Mouse (Mus musculus) MEL (cell line): ENCODE measurements around the gene Rprd1b. TPM values are rescaled to one million over a fixed set of nuclear protein-coding genes. Genes with fewer than 3 reads are reported as not detected.

ENCODE experiments used
- DNase-seq: peaks from one replicate; pipeline ENCODE4 v3.0.0; 2011; ENCODE audit warnings: low read depth, low spot score
- H3K27ac ChIP-seq: 2 replicates; pipeline ENCODE4 v1.5.1; 2012; ENCODE audit warnings: low read depth, mild to moderate bottlenecking, control low read depth, low read length, moderate library complexity; ENCODE audit not compliant: control insufficient read depth
- H3K27me3 ChIP-seq, 2 experiments: fragments of 150-350 bp in 1 of 2; sonication (generic) in 1 of 2; 2 replicates each; pipeline ENCODE4 v1.6.1; 2012; ENCODE audit warnings: low read length in 2 of 2, mild to moderate bottlenecking in 2 of 2, improper control_type of control experiment in 1 of 2, moderate library complexity in 1 of 2; ENCODE audit not compliant: insufficient read depth in 2 of 2, control insufficient read depth in 1 of 2
- H3K36me3 ChIP-seq, 2 experiments: 2 replicates each; pipeline ENCODE4 v1.6.1; 2012 to 2014; ENCODE audit warnings: low read length in 2 of 2, improper control_type of control experiment in 1 of 2, inconsistent platforms in 1 of 2, mild to moderate bottlenecking in 1 of 2; ENCODE audit not compliant: insufficient read depth in 2 of 2, control insufficient read depth in 1 of 2
- H3K4me1 ChIP-seq, 2 experiments: fragments of 150-350 bp in 1 of 2; sonication (generic) in 1 of 2; 2 replicates each; pipeline ENCODE4 v1.6.1; 2012; ENCODE audit warnings: low read length in 2 of 2, improper control_type of control experiment in 1 of 2, mild to moderate bottlenecking in 1 of 2; ENCODE audit not compliant: insufficient read depth in 2 of 2, control insufficient read depth in 1 of 2
- H3K4me3 ChIP-seq, 2 experiments: fragments of 150-350 bp in 1 of 2; sonication (generic) in 1 of 2; 2 replicates each; pipeline ENCODE4 v1.5.1; 2012; ENCODE audit warnings: low read depth in 2 of 2, low read length in 2 of 2, mild to moderate bottlenecking in 2 of 2, moderate library complexity in 2 of 2, control low read depth in 1 of 2, improper control_type of control experiment in 1 of 2; ENCODE audit not compliant: control insufficient read depth in 1 of 2, insufficient read depth in 1 of 2
- H3K79me2 ChIP-seq: 2 replicates; pipeline ENCODE4 v1.6.1; 2012; ENCODE audit warnings: mild to moderate bottlenecking, low read length, moderate library complexity; ENCODE audit not compliant: control insufficient read depth, poor library complexity, insufficient read depth
- H3K9ac ChIP-seq: 2 replicates; pipeline ENCODE4 v1.6.1; 2012; ENCODE audit warnings: low read depth, mild to moderate bottlenecking, control low read depth, low read length, moderate library complexity; ENCODE audit not compliant: control insufficient read depth, poor library complexity, severe bottlenecking
- H3K9me3 ChIP-seq: fragments of 150-350 bp; sonication (generic); replicated peaks from 2 replicates; pipeline ENCODE4 v1.6.1; 2012; ENCODE audit warnings: mild to moderate bottlenecking, low read length, improper control_type of control experiment, moderate library complexity; ENCODE audit not compliant: insufficient read depth
- CHD1 ChIP-seq: IDR thresholded peaks from 2 replicates; pipeline ENCODE4 v1.6.1; 2012; ENCODE audit warnings: low read depth, mild to moderate bottlenecking, inconsistent platforms, low read length, improper control_type of control experiment
- CTCF ChIP-seq, 3 experiments: IDR thresholded peaks in 2 of 3; conservative IDR thresholded peaks in 1 of 3; 2 replicates each; pipeline ENCODE4 v1.5.1; 2011 to 2012; ENCODE audit warnings: low read length in 3 of 3, low read depth in 2 of 3, mild to moderate bottlenecking in 2 of 3, improper control_type of control experiment in 1 of 3, inconsistent platforms in 1 of 3, mixed read lengths in 1 of 3, moderate library complexity in 1 of 3; ENCODE audit not compliant: control insufficient read depth in 1 of 3, insufficient read depth in 1 of 3, poor library complexity in 1 of 3, severe bottlenecking in 1 of 3
- E2F4 ChIP-seq: IDR thresholded peaks from 2 replicates; pipeline ENCODE4 v1.6.1; 2011; ENCODE audit warnings: low read depth, low read length, improper control_type of control experiment, borderline replicate concordance
- EP300 ChIP-seq, 2 experiments: IDR thresholded peaks; 2 replicates each; pipeline ENCODE4 v1.6.1; 2011; ENCODE audit warnings: improper control_type of control experiment in 2 of 2, low read length in 2 of 2, low read depth in 1 of 2, mild to moderate bottlenecking in 1 of 2
- ETS1 ChIP-seq: IDR thresholded peaks from 2 replicates; pipeline ENCODE4 v1.6.1; 2012; ENCODE audit warnings: low read depth, mild to moderate bottlenecking, inconsistent platforms, low read length, improper control_type of control experiment, moderate library complexity
- GABPA ChIP-seq: IDR thresholded peaks from 2 replicates; pipeline ENCODE4 v1.6.1; 2012; ENCODE audit warnings: low read depth, mild to moderate bottlenecking, inconsistent platforms, low read length, improper control_type of control experiment, moderate library complexity
- HCFC1 ChIP-seq: IDR thresholded peaks from 2 replicates; pipeline ENCODE4 v1.6.1; 2012; ENCODE audit warnings: low read depth, mild to moderate bottlenecking, inconsistent platforms, low read length, improper control_type of control experiment, moderate library complexity
- JUND ChIP-seq: IDR thresholded peaks from 2 replicates; pipeline ENCODE4 v1.6.1; 2011; ENCODE audit warnings: low read depth, mild to moderate bottlenecking, improper control_type of control experiment, low read length
- MAFK ChIP-seq: IDR thresholded peaks from 2 replicates; pipeline ENCODE4 v1.6.1; 2011; ENCODE audit warnings: low read depth, mild to moderate bottlenecking, low read length, improper control_type of control experiment, borderline replicate concordance
- MAX ChIP-seq: IDR thresholded peaks from 2 replicates; pipeline ENCODE4 v1.6.1; 2011; ENCODE audit warnings: low read length, improper control_type of control experiment
- MAZ ChIP-seq: IDR thresholded peaks from 2 replicates; pipeline ENCODE4 v1.6.1; 2012; ENCODE audit warnings: low read depth, mild to moderate bottlenecking, inconsistent platforms, low read length, improper control_type of control experiment
- MEF2A ChIP-seq: IDR thresholded peaks from 2 replicates; pipeline ENCODE4 v1.6.1; 2014; ENCODE audit warnings: low read depth, mild to moderate bottlenecking, inconsistent platforms, low read length, improper control_type of control experiment; ENCODE audit not compliant: poor library complexity, insufficient replicate concordance, severe bottlenecking; ENCODE audit errors: extremely low read depth
- MYB ChIP-seq: IDR thresholded peaks from 2 replicates; pipeline ENCODE4 v1.6.1; 2011; ENCODE audit warnings: mild to moderate bottlenecking, low read depth, low read length, improper control_type of control experiment
- MYC ChIP-seq: IDR thresholded peaks from 2 replicates; pipeline ENCODE4 v1.6.1; 2011; ENCODE audit warnings: low read depth, mild to moderate bottlenecking, low read length, improper control_type of control experiment, moderate library complexity
- POLR2AphosphoS2 ChIP-seq: IDR thresholded peaks from 2 replicates; pipeline ENCODE4 v1.6.1; 2011; ENCODE audit warnings: low read length, improper control_type of control experiment
- POLR2AphosphoS5 ChIP-seq: IDR thresholded peaks from 2 replicates; pipeline ENCODE4 v1.6.1; 2012; ENCODE audit warnings: low read depth, borderline replicate concordance, mild to moderate bottlenecking, inconsistent platforms, low read length, moderate library complexity, mixed read lengths
- RCOR1 ChIP-seq: IDR thresholded peaks from 2 replicates; pipeline ENCODE4 v1.6.1; 2012; ENCODE audit warnings: low read depth, mild to moderate bottlenecking, inconsistent platforms, low read length, improper control_type of control experiment
- SIN3A ChIP-seq: IDR thresholded peaks from 2 replicates; pipeline ENCODE4 v1.6.1; 2012; ENCODE audit warnings: low read length, improper control_type of control experiment, inconsistent platforms
- SMC3 ChIP-seq: IDR thresholded peaks from 2 replicates; pipeline ENCODE4 v1.6.1; 2011; ENCODE audit warnings: low read depth, low read length, improper control_type of control experiment
- TAL1 ChIP-seq: IDR thresholded peaks from 2 replicates; pipeline ENCODE4 v1.6.1; 2012; ENCODE audit warnings: mild to moderate bottlenecking, inconsistent platforms, low read length, moderate library complexity, mixed read lengths
- TCF12 ChIP-seq: IDR thresholded peaks from 2 replicates; pipeline ENCODE4 v1.6.1; 2014; ENCODE audit warnings: low read depth, mild to moderate bottlenecking, inconsistent platforms, low read length, improper control_type of control experiment, moderate library complexity
- USF2 ChIP-seq, 2 experiments: IDR thresholded peaks; 2 replicates each; pipeline ENCODE4 v1.6.1; 2011 to 2012; ENCODE audit warnings: improper control_type of control experiment in 2 of 2, low read length in 2 of 2, borderline replicate concordance in 1 of 2, inconsistent platforms in 1 of 2, low read depth in 1 of 2, mild to moderate bottlenecking in 1 of 2; ENCODE audit not compliant: insufficient read depth in 1 of 2
- ZC3H11A ChIP-seq: IDR thresholded peaks from 2 replicates; pipeline ENCODE4 v1.6.1; 2012; ENCODE audit warnings: low read depth, mild to moderate bottlenecking, inconsistent platforms, low read length, improper control_type of control experiment
- ZKSCAN1 ChIP-seq: IDR thresholded peaks from 2 replicates; pipeline ENCODE4 v1.6.1; 2012; ENCODE audit warnings: low read depth, mild to moderate bottlenecking, inconsistent platforms, low read length, improper control_type of control experiment, moderate library complexity
- polyA plus RNA-seq, 2 experiments: library from polyadenylated mRNA; stranded (reverse) in 1 of 2; unstranded in 1 of 2; fragments of >175 nt in 1 of 2; fragments of >200 nt in 1 of 2; gene quantifications; 2 replicates each; pipeline versions ENCODE4 v1.2.1 to v1.2.4; 2012; ENCODE audit warnings: low replicate concordance in 2 of 2, low read depth in 1 of 2; ENCODE audit not compliant: insufficient read length in 2 of 2, insufficient read depth in 1 of 2, missing spikeins in 1 of 2
- total RNA-seq: library from RNA; depleted of rRNA; stranded (reverse); fragments of 300-350 nt; gene quantifications from 2 replicates; pipeline ENCODE4 v1.2.3, GENCODE M21; 2012

The Rprd1b gene
- total and polyA plus RNA-seq, 3 experiments: 14.2 to 35.1 TPM; not detected in 1

GRCm38 (mm10) chr2:158098730-158099129 lies 70.4 kb downstream of the Rprd1b start:
- Histone ChIP-seq H3K4me1 (no peaks in the 10 kb centered on the region), H3K9ac (no peak overlapping the region), H3K9me3 (no peaks in the 10 kb centered on the region), H3K27me3 (no peaks in the 10 kb centered on the region), H3K79me2 (no peaks in the 10 kb centered on the region), H3K36me3 (no peaks in the 10 kb centered on the region), H3K4me3 (no peak overlapping the region), H3K27ac (no peak overlapping the region)
- no peak for DNase-seq
- TF ChIP-seq MAFK (no peak), POLR2AphosphoS5 (no peak), JUND (no peak), GABPA (no peak), MYC (no peak), MEF2A (no peak), MYB (no peak), SMC3 (no peak), RCOR1 (no peak), CHD1 (no peak), MAX (no peak), ZKSCAN1 (no peak), ETS1 (no peak), ZC3H11A (no peak), EP300 (IDR thresholded peaks at IDR 0.05; ENCODE audit: low read depth in 1 of 2, low read length in 2 of 2) (no peak), E2F4 (no peak)

DNA sequence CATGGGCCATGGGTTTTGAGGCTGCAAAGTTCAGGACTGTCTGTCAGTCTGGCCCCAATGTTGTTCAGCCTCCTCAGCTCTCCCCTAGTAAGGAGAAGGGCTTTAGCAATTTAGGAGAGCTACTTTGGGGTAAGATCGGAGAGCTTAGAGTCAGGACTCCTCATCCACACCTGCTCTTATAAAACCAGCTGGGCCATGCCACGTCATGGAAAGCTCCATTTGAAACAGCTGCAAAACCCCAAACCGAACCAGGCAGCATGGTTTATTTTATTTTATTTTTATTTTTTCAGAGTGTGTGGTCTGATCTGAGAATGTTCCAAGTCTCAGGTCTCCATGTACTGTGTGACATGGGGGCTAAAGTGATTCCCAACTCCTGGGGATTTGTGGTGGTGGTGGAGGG lies 71.2 kb downstream of the Rprd1b start:
- Histone ChIP-seq H3K4me1 (no peaks in the 10 kb centered on the region), H3K27me3 (no peaks in the 10 kb centered on the region), H3K9me3 (no peaks in the 10 kb centered on the region), H3K4me3 (no peak overlapping the region), H3K79me2 (no peaks in the 10 kb centered on the region), H3K9ac (no peak overlapping the region), H3K27ac (no peak overlapping the region), H3K36me3 (no peaks in the 10 kb centered on the region)
- TF ChIP-seq MAFK (no peak), EP300 (IDR thresholded peaks at IDR 0.05; ENCODE audit: low read depth in 1 of 2, low read length in 2 of 2) (no peak), CTCF (IDR thresholded peaks at IDR 0.05 in 2 of 3, conservative IDR thresholded peaks at IDR 0.05 in 1 of 3; ENCODE audit: control insufficient read depth in 1 of 3, insufficient read depth in 1 of 3, low read depth in 2 of 3, low read length in 3 of 3, poor library complexity in 1 of 3, severe bottlenecking in 1 of 3) (no peak), MAX (no peak), TCF12 (no peak), POLR2AphosphoS2 (no peak), MAZ (no peak), RCOR1 (no peak), E2F4 (no peak), HCFC1 (no peak), GABPA (no peak), USF2 (IDR thresholded peaks at IDR 0.05; ENCODE audit: borderline replicate concordance in 1 of 2, insufficient read depth in 1 of 2, low read depth in 1 of 2, low read length in 2 of 2) (no peak), SIN3A (no peak), MEF2A (no peak), TAL1 (no peak)
- no peak for DNase-seq
